Mouse (Mus musculus): ENCODE measurements around the gene Slc39a11.

Slc39a11 gene

DNA sequence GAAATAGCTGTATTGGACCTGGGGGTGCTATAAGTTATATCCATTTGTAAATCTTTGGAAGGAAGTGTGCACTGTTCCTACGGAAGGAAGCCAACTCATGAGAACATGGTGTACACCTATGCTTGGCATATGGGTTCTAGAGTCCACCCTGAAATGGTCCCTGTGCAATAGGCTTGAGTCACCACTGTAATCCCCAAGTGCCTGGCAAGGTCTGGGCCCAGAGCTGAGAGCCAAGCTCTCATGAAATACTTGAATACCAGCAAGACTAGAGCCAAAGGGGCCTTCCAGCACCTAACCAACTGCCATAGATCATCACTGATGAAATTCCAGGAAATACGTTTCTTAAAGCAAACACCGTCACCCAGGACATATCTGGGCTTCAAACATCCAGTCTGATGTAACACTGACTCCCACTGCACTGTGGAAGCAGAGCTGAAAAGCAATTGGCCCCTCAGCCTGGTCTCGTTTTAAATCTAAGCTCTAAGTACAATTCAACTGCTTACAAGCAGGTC, 111.4 kb downstream of the Slc39a11 start:
- DNase-seq, result no peak

DNA sequence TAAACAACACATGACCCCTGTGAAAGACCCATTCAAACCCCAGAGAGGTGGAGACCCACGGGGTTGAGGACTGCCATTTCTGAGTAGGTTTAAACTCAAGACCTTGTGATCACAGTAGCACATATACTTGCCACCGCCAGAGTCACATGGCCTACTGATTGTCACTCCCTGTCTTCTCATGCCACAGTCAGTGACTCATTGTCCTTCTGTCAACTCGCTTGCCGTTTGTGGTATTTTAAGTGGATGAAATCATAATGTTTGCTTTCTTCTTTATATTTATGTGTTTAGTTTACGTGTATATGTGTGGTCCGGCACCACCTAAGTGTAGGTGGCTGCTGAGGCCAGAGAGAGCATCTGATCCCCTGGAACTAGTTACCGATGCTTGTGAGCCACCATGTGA, 112.2 kb downstream of the Slc39a11 start:
- no peak for DNase-seq

GRCm38 (mm10) chr11:113537199-113537586, 112.7 kb downstream of the Slc39a11 start:
- DNase-seq, result no peak

GRCm38 (mm10) chr11:113536308-113537198, 113.3 kb downstream of the Slc39a11 start:
- DNase-seq, result no peak

- no peak for DNase-seq
Observed at GRCm38 (mm10) chr11:113534341-113534740, 115.5 kb downstream of the Slc39a11 start.

GRCm38 (mm10) chr11:113533931-113534330, 115.9 kb downstream of the Slc39a11 start:
- DNase-seq, result no peak

DNA sequence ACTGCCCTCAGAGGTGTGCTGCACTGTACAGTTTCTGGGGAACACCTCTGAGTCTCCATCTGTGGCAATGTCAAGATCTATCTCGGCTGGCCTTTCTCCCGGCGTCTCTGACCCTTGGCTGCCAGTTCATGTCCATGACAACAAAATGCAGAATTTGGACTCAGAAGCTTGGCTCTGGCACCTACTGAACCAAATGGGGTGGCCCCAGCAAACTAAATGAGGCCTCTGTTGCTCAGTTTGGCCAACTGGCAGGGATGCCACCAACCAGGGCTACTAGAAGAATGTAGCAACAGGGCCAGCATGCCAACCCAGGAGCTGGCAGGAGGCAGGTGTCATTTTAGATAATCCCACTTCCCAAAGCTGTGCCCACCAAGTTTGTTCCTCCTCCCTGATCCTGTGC, 121.5 kb downstream of the Slc39a11 start:
- peak; percentile 13 for DNase-seq

DNA sequence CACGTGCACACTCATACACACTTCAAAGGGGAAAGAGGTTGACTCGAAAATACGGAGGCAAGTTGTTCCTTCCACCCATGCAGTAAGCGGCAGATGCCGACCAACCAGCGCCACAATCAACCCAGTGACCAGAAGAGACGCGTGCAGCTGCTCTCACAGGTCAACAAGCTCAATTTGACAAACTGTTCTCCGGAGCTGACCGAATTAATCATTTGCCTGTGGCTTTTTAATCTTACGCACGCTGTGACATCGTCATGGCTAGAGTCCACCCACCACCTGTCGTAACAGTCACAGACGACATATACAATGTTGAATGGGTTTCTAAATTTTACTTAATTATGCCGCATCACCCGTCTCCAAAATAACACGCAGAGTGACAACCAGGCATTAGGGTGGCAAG, 124.1 kb downstream of the Slc39a11 start:
- DNase-seq, result no peak

DNA sequence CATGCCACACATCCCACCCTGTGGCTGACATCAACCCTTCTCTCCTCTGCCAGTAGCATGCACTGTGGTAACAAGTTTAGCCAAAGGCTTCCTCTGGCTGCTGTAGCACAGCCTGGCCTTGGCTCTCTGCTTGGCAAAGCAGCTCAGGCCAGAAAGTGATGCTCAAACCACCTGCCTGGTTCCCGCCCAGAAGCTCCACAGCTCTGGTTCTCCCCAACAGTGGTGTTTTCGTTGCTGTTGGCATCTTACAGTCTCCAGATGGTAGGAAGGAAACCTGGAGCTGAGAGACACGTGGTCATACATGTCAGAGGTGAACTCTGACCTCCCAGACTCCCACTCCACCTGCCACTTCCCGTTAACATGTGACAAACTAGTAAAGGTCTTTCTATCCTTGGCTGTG, 127.2 kb downstream of the Slc39a11 start:
- DNase-seq, result no peak

DNA sequence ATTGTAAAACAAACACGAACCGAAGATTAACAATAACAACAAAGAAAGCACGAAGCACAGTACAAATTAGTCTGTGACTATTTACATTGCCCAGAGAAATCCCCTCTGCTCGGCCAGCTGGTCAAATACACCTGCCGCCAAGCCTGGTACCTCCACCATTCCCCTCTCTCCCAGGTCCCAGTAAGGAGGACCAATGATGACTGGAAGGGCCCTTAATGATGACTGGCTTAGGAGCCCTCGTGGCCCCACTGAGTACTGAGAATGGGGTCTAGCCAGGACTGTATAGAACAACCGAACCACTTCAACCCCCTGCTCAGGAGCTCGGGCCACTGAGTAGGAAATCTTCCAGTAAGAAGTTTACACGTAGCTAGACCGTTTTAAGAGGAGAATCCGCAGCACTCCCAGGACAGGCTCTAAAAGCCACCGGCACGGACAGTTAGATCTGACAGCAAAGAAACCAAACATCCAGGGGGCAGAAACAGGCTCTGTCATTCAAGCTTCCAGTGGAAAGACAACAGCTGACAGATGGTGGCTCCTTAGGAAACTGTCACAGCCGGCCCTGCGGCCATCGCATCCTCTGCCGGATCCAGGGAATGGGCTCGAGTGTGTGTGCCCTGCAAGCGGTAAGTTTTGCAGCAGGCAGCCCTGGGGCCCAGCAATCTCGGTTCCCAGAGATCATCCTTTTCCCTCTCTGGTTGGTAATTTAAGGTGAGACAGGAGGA, 128.2 kb downstream of the Slc39a11 start:
- peak; percentile 8 for DNase-seq

- DNase-seq, result no peak
Observed at GRCm38 (mm10) chr11:113520851-113521461, 128.9 kb downstream of the Slc39a11 start.

DNA sequence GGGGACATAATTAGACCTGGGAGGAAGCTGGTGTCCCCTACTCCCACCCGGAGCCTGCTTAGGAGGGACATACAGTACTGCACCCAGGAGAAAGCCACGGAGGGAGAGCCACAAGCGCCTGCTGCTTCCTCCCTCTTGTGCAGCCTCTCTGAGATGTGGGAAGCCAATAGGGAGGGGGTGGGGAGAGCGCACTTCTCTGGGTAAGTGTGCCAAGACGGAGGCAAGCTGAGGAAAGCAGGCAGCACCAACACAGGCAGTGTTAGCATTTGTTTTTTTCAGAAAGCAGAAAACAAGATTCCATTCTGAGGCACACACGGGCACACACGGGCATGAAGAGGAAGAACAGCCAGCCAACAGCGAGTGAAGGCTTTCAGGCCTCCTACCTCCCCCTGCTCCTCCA, 129.5 kb downstream of the Slc39a11 start:
- DNase-seq, result no peak

- DNase-seq, result no peak
Observed at GRCm38 (mm10) chr11:113519973-113520372, 129.9 kb downstream of the Slc39a11 start.

DNA sequence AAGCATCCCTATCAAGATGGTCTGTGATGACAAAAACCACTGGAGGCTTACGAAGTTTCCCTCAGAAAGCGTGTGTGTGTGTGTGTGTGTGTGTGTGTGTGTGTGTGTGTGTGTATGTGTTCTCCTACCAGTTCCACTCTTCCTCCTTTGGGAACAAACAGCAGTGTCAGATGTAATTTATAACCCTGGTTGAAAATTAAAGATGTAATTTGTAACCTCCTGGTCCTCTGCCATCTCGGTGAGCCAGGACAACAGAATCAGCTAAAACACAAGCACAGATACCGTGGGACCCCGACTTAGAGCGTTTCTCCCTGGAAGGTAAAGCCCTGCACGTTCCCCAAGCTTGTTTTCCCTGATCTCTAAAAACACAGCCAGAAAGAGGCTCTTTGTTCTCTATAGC, 131.7 kb downstream of the Slc39a11 start:
- DNase-seq, result no peak

DNA sequence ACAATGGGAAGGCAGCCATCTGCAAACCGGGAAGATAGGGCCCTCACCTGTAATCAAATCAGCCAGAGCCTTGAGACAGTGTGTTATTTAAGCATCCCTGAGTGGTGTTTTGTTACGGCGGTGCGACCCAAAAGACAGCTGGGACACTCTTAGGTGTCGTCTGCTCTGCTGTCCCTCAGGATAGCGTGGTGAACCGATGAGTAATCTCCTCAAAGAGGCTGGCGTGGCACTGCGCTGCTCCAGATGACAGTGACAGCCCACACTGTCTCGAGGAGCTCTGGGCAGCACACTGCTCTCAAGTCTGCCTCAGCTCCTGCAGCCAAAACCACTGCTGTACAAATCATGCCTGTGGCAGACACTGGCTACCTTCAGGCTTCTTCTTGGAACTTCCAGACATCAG, 133.7 kb downstream of the Slc39a11 start:
- DNase-seq, result no peak

- no peak for DNase-seq
Observed at GRCm38 (mm10) chr11:113512976-113513375, 136.9 kb downstream of the Slc39a11 start.

- no peak for DNase-seq
Observed at GRCm38 (mm10) chr11:113512150-113512549, 137.7 kb downstream of the Slc39a11 start.

- no peak for DNase-seq
Observed at GRCm38 (mm10) chr11:113510969-113511625, 138.8 kb downstream of the Slc39a11 start.

DNA sequence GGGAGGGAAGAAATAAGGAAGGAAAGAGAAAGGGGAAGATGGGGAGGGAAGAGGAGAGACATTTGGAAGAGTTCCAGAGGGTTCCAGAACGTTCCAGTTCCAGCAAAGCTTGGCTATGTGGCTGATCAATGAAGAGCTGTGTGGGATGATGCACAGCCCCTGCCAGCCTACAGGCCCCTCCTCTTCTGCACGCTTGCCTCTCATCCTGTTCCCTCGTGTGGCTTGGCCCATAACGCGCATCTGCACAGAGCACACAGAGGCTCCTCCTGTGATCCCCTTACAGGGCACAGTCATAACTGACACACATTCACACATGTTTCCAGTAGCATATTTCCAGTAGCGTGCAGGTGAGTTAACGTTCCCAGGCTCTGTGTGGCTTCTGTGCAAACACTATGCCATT, 139.6 kb downstream of the Slc39a11 start:
- no peak for DNase-seq

DNA sequence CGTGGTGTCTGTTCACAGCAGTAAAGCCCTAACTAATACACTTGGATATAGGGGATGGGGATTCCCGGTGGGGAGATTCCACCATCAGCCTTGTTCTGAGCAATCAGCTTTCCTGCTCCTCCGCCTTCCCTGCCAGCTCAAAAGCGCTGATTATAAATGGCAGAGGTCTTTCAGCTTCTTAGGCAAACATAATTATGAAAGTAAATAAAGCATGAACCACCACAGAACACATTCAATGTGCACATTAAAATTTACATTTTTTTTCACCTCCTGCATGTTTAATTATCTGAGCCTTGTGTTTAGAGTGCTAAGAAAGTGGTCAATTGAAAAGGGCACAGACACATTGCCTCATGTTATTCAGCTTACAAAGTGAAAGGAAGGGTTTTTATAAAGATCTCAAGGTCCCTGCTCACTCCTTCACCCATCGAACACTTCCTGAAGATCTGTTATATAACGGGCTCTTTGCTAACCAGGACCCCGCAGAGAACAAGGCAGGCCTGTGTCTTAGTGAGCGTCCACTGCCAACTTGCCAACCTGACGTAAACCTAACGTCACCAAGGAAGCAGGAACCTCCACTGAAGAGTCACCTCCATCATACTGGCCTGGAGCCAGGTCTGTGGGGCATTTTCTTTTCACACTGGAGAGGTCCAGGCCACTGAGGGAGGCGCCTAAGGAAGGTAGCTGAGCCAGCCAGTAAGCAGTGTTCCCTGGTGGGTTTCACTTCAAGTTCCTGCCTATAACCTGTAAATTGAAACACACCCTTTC, 142.0 kb downstream of the Slc39a11 start:
- no peak for DNase-seq

- DNase-seq, result no peak
Observed at GRCm38 (mm10) chr11:113505551-113506160, 144.2 kb downstream of the Slc39a11 start.

Measured in cerebellum, adult 11-12 months (tissue).